ENCODE assay signal across 16 mouse cellular contexts in genomic region chr19:53228064-53228794, GRCm38 (mm10).
DNase-seq lines count a peak whose midpoint lies in the region; ATAC-seq and TF ChIP-seq lines count a peak whose summit lies in the region.
"Had no signal": no experiment of that assay in that cellular context is flagged by ENCODE, and none has a peak within 500 bp of the region (broad histone marks: within the 10 kb centered on the region; RNA-seq: fewer than 3 reads in every experiment).

No protein-coding gene starts in this region.

- H3K4me2 ChIP-seq in heart, embryonic 16.5 days (ENCODE audit: low read depth, low read length) = peak overlapping the region; percentile 43; the same call in 1 of the 2 replicates
- H3K4me2 ChIP-seq: forebrain, embryonic 15.5 days; liver, embryonic 11.5 days had no signal

- peaks cover 43% of the 10 kb centered on the region for H3K36me3 ChIP-seq in heart, embryonic 16.5 days (ENCODE audit: control insufficient read depth, insufficient read depth)

- intact Hi-C loops in left cerebral cortex, adult 2 months (cut with DNase I) = loop anchor here (5.0 kb wide), 2 partner anchors 86 to 221 kb away; partner anchors contain the start of gene Add3

- DNase-seq in frontal cortex, postnatal 36 days (ENCODE audit: low spot score in 2 of 2) = peak; percentile 22 to 31
- DNase-seq in frontal cortex, postnatal 14 days (ENCODE audit: low spot score in 2 of 2) = no peak
- DNase-seq in left cerebral cortex, adult 2 months (ENCODE audit: extremely low spot score in 1 of 2, low spot score in 2 of 2) = peak; percentile 21 to 31
- DNase-seq in left cerebral cortex, adult 11 months (ENCODE audit: low spot score) = no peak
- peak; percentile 43 for DNase-seq in cerebellum, adult 9-11 months
- no peak for DNase-seq in neural tube, embryonic 10.5 days (ENCODE audit: extremely low spot score, low spot score)
- DNase-seq: adrenal gland, postnatal 25 days; kidney, adult 8-10 months had no signal

- H3K9ac ChIP-seq in heart, embryonic 16.5 days (ENCODE audit: low read length) = peak overlapping the region; percentile 56
- H3K9ac ChIP-seq: forebrain, embryonic 15.5 days had no signal

- peaks cover 34% of the 10 kb centered on the region for H3K4me1 ChIP-seq in heart, embryonic 16.5 days (ENCODE audit: control insufficient read depth, insufficient read depth, low read length)
- H3K4me1 ChIP-seq: forebrain, embryonic 15.5 days; midbrain, embryonic 10.5 days had no signal

- TF ChIP-seq CTCF in left cerebral cortex, adult 2 months (IDR thresholded peaks at IDR 0.05) = no peak

- WGBS in heart, embryonic 16.5 days = 56% methylated on average over 7 of the region's 7 CpGs

- peak; percentile 82 for ATAC-seq in heart, embryonic 16.5 days (replicated peaks; ENCODE audit: extremely low read depth, insufficient read depth, low FRiP score)
- no peak for ATAC-seq in erythroid progenitor cell, adult 5-6 weeks (replicated peaks; ENCODE audit: low FRiP score, poor library complexity, severe bottlenecking)
- ATAC-seq: forebrain, embryonic 15.5 days; hindbrain, postnatal 0 days; lung, postnatal 0 days had no signal

- no peak overlapping the region for H3K4me3 ChIP-seq in left cerebral cortex, adult 2 months
- H3K4me3 ChIP-seq in heart, embryonic 16.5 days (ENCODE audit: low read length) = no peak overlapping the region
- H3K4me3 ChIP-seq: forebrain, embryonic 15.5 days; midbrain, embryonic 10.5 days; myocyte had no signal

- no peaks in the 10 kb centered on the region for H3K27me3 ChIP-seq in heart, embryonic 16.5 days (ENCODE audit: control insufficient read depth, insufficient read depth, low read length)
- H3K27me3 ChIP-seq: forebrain, embryonic 15.5 days had no signal

- no peaks in the 10 kb centered on the region for H3K9me3 ChIP-seq in heart, embryonic 16.5 days (replicated peaks; ENCODE audit: control insufficient read depth, low read length)
- H3K9me3 ChIP-seq: forebrain, embryonic 15.5 days; midbrain, embryonic 10.5 days had no signal

- H3K27ac ChIP-seq in left cerebral cortex, adult 2 months = peak overlapping the region; percentile 13; the same call in 1 of the 2 replicates
- H3K27ac ChIP-seq in heart, embryonic 16.5 days (ENCODE audit: low read length) = peak overlapping the region; percentile 80
- H3K27ac ChIP-seq: forebrain, embryonic 15.5 days; hindbrain, postnatal 0 days; midbrain, embryonic 10.5 days had no signal

Comparison
In these comparisons a context has a peak if more than half of its experiments do, and no peak if none do; other contexts are left out.
1. DNase-seq: peak in frontal cortex, postnatal 36 days (2 of 2), left cerebral cortex, adult 2 months (2 of 2) and cerebellum, adult 9-11 months (single experiment); none in frontal cortex, postnatal 14 days (0 of 2), left cerebral cortex, adult 11 months (single experiment) and neural tube, embryonic 10.5 days (single experiment).